Mouse (Mus musculus) ES-E14 (cell line): ENCODE data around the gene Nav2.

Experiments used
- CHD2 ChIP-seq: IDR thresholded peaks from 2 replicates; pipeline ENCODE4 v1.6.1; 2014; ENCODE audit warnings: mild to moderate bottlenecking, low read depth, low read length, inconsistent platforms
- HCFC1 ChIP-seq: IDR thresholded peaks from 2 replicates; pipeline ENCODE4 v1.6.1; 2012; ENCODE audit warnings: low read length, inconsistent platforms, borderline replicate concordance; ENCODE audit not compliant: insufficient read depth
- MAFK ChIP-seq: IDR thresholded peaks from 2 replicates; pipeline ENCODE4 v1.6.1; 2014; ENCODE audit warnings: mild to moderate bottlenecking, low read depth, low read length, inconsistent platforms; ENCODE audit not compliant: insufficient read depth
- ZC3H11A ChIP-seq: IDR thresholded peaks from 2 replicates; pipeline ENCODE4 v1.6.1; 2012; ENCODE audit warnings: low read depth, mild to moderate bottlenecking, inconsistent platforms, low read length, borderline replicate concordance
- ZNF384 ChIP-seq: IDR thresholded peaks from 2 replicates; pipeline ENCODE4 v1.6.1; 2012; ENCODE audit warnings: low read depth, low read length, inconsistent platforms

DNA sequence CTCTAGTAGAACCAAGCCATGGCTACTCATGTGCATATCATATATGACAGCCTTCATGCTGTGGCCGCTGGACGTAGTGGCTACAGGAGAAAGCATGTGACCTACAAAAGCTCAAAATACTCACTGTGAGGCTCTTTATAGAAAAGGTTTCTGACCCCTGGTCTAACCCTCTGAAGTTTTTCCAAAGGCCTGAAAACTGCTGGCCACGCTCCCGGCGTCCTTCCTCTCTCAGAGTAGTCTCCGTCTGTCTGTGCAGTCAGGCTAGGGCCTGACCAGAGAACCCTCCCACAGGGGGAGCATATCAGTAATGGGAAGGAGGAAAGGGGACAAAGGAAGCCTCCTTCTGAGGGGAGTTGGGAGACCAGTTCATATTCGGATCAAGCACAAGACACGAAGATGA is 302.2 kb downstream of the Nav2 start:
- no peak for TF ChIP-seq ZC3H11A
- TF ChIP-seq MAFK = no peak
- no peak for TF ChIP-seq HCFC1
- no peak for TF ChIP-seq CHD2
- TF ChIP-seq ZNF384 = no peak
